ENCODE assay signal across 8 mouse cellular contexts in the genomic region with DNA sequence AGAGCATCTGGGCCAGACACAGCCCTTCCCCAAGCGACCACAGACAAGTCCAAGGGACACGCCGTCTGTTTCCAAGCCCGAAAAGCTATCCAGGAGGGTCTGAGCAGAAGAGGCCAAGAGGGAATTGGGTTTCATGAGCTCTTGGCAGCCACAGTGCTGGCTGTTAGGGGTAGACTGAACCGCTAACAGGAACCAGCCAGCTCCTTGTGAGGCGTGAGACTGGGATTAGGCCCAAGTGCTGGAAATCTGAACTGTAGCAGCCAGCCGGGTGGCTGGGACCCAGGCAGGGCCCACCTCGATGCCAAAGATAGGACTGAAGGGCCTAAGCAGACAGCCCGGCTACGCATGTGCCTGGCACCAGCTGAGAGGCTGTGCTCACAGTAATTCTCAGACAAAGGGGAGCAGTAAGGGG. TPM values are rescaled to one million over a fixed set of nuclear protein-coding genes. Genes with fewer than 3 reads are reported as not detected.
DNase-seq lines count a peak whose midpoint lies in the region; ATAC-seq lines count a peak whose summit lies in the region.

No protein-coding gene starts in this region.

- DNase-seq in right cerebral cortex, adult 18-20 months: peak; percentile 42
- DNase-seq in right cerebral cortex, postnatal 25 days: no peak
- DNase-seq in kidney, postnatal 25 days: peak; percentile 28 to 71
- peak; percentile 76 to 91 for DNase-seq in lung, postnatal 4 days
- no peak for DNase-seq in embryo, embryonic 10 days (ENCODE audit: low spot score)
- no peak for DNase-seq in thymus, postnatal 14 days

- H3K27me3 ChIP-seq in forebrain, embryonic 12.5 days: 0 out of 2 replicates have a peak, but pooled peaks cover 5% of the 10 kb centered on the region
- H3K27me3 ChIP-seq in heart, embryonic 16.5 days (ENCODE audit: control insufficient read depth, insufficient read depth, low read length): no peaks in the 10 kb centered on the region

- no peak for ATAC-seq in forebrain, embryonic 12.5 days (ENCODE audit: low FRiP score)
- peak; percentile 72 for ATAC-seq in heart, embryonic 16.5 days (replicated peaks; ENCODE audit: extremely low read depth, insufficient read depth, low FRiP score)

- H3K4me2 ChIP-seq in forebrain, embryonic 12.5 days: no peak overlapping the region
- H3K4me2 ChIP-seq in heart, embryonic 16.5 days (ENCODE audit: low read depth, low read length): no peak overlapping the region

- H3K36me3 ChIP-seq in forebrain, embryonic 12.5 days (replicated peaks): no peaks in the 10 kb centered on the region
- H3K36me3 ChIP-seq in heart, embryonic 16.5 days (ENCODE audit: control insufficient read depth, insufficient read depth): no peaks in the 10 kb centered on the region

- peaks cover 25% of the 10 kb centered on the region for H3K4me1 ChIP-seq in forebrain, embryonic 12.5 days
- peaks cover 22% of the 10 kb centered on the region for H3K4me1 ChIP-seq in heart, embryonic 16.5 days (ENCODE audit: control insufficient read depth, insufficient read depth, low read length)

- H3K4me3 ChIP-seq in forebrain, embryonic 12.5 days (replicated peaks): no peak overlapping the region
- no peak overlapping the region for H3K4me3 ChIP-seq in heart, embryonic 16.5 days (ENCODE audit: low read length)

- H3K27ac ChIP-seq in forebrain, embryonic 12.5 days: peak overlapping the region; percentile 54; the same call in 1 of the 2 replicates
- peak overlapping the region; percentile 83 for H3K27ac ChIP-seq in heart, embryonic 16.5 days (ENCODE audit: low read length)

- 85% methylated on average over 10 of the region's 10 CpGs for WGBS in forebrain, embryonic 12.5 days
- 34% methylated on average over 10 of the region's 10 CpGs for WGBS in heart, embryonic 16.5 days

- H3K9me3 ChIP-seq in forebrain, embryonic 12.5 days: no peaks in the 10 kb centered on the region
- H3K9me3 ChIP-seq in heart, embryonic 16.5 days (replicated peaks; ENCODE audit: control insufficient read depth, low read length): no peaks in the 10 kb centered on the region

- H3K9ac ChIP-seq in forebrain, embryonic 12.5 days: no peak overlapping the region
- H3K9ac ChIP-seq in heart, embryonic 16.5 days (ENCODE audit: low read length): no peak overlapping the region

RNA-seq across cellular contexts. Expression of gene Hhat, which starts 18.1 kb away (rescaled TPM):
- 4.4 and 7.6 TPM in 2 replicates for polyA plus RNA-seq in forebrain, embryonic 12.5 days (2016; fragmentation: Nextera tagmentation; extraction: Ambion mirVana)
- 5.6 and 6.7 TPM in 2 replicates for polyA plus RNA-seq in heart, embryonic 16.5 days (2015; fragmentation: Nextera tagmentation; extraction: Ambion mirVana)

Comparison
In these comparisons a context has a peak if more than half of its experiments do, and no peak if none do; other contexts are left out.
1. DNase-seq: peak in right cerebral cortex, adult 18-20 months (single experiment), kidney, postnatal 25 days (2 of 2) and lung, postnatal 4 days (2 of 2); none in right cerebral cortex, postnatal 25 days (single experiment), embryo, embryonic 10 days (single experiment) and thymus, postnatal 14 days (single experiment).